Mouse (Mus musculus) cerebellum, postnatal 4 days (tissue): Measurements from ENCODE around the gene Fli1.

Experiments
- DNase-seq, 2 experiments: peaks; one replicate each; pipeline ENCODE4 v3.0.0; 2022; ENCODE audit warnings: low spot score in 2 of 2, mixed read lengths in 1 of 2

The Fli1 gene

GRCm38 (mm10) chr9:32522536-32523245, 20.0 kb downstream of the Fli1 start:
- no peak for DNase-seq

- DNase-seq: no peak
Observed at GRCm38 (mm10) chr9:32521331-32521730, 21.3 kb downstream of the Fli1 start.

- no peak for DNase-seq
Observed at GRCm38 (mm10) chr9:32520821-32521220, 21.8 kb downstream of the Fli1 start.

GRCm38 (mm10) chr9:32519101-32520051, 23.3 kb downstream of the Fli1 start:
- no peak for DNase-seq

GRCm38 (mm10) chr9:32518351-32519075, 24.1 kb downstream of the Fli1 start:
- DNase-seq: no peak

- DNase-seq: no peak
Observed at GRCm38 (mm10) chr9:32516691-32517090, 26.0 kb downstream of the Fli1 start.

GRCm38 (mm10) chr9:32515894-32516686, 26.6 kb downstream of the Fli1 start:
- DNase-seq: no peak

- DNase-seq: no peak
Observed at GRCm38 (mm10) chr9:32514406-32515058, 28.1 kb downstream of the Fli1 start.

GRCm38 (mm10) chr9:32513471-32513870, 29.2 kb downstream of the Fli1 start:
- no peak for DNase-seq

- no peak for DNase-seq
Observed at GRCm38 (mm10) chr9:32510454-32511263, 32.0 kb downstream of the Fli1 start.

- no peak for DNase-seq
Observed at GRCm38 (mm10) chr9:32509706-32510156, 32.9 kb downstream of the Fli1 start.

GRCm38 (mm10) chr9:32508648-32509047, 34.0 kb downstream of the Fli1 start:
- no peak for DNase-seq

GRCm38 (mm10) chr9:32508118-32508517, 34.5 kb downstream of the Fli1 start:
- no peak for DNase-seq

- no peak for DNase-seq
Observed at GRCm38 (mm10) chr9:32506866-32507861, 35.5 kb downstream of the Fli1 start.

GRCm38 (mm10) chr9:32506161-32506560, 36.5 kb downstream of the Fli1 start:
- DNase-seq: no peak

GRCm38 (mm10) chr9:32505460-32506075, 37.1 kb downstream of the Fli1 start:
- DNase-seq: no peak

- no peak for DNase-seq
Observed at GRCm38 (mm10) chr9:32503995-32504451, 38.6 kb downstream of the Fli1 start.

- no peak for DNase-seq
Observed at GRCm38 (mm10) chr9:32503423-32503822, 39.2 kb downstream of the Fli1 start.
